Mouse (Mus musculus) liver, embryonic 14 days (tissue): ENCODE data around the gene Arl13a. TPM values are rescaled to one million over a fixed set of nuclear protein-coding genes. Genes with fewer than 3 reads are reported as not detected.

Experiments used
- polyA plus RNA-seq: library from polyadenylated mRNA; depleted of rRNA; stranded (reverse); fragments of >200 nt; gene quantifications from 2 replicates; pipeline ENCODE4 v1.2.3, GENCODE M21; 2012; rRNA removed

Arl13a gene
- polyA plus RNA-seq, result not detected in 2 replicates

DNA sequence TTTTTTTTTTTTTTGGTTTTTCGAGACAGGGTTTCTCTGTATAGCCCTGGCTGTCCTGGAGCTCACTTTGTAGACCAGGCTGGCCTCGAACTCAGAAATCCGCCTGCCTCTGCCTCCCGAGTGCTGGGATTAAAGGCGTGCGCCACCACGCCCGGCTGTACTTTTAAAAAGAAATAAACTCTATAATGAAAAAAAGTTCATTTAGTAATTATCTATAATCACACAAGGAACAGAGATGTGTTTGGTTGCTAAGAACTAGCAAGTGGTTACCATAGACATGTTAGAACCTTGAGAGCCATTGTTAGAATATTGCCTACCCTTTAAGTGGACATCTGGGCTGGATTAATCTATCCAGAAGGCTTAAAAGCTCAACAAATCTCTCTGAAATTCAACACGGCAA is at the start of gene Arl13a:
Gene Arl13a (plus strand): TSS at position 301 of the 400 bp plus-strand sequence.

DNA sequence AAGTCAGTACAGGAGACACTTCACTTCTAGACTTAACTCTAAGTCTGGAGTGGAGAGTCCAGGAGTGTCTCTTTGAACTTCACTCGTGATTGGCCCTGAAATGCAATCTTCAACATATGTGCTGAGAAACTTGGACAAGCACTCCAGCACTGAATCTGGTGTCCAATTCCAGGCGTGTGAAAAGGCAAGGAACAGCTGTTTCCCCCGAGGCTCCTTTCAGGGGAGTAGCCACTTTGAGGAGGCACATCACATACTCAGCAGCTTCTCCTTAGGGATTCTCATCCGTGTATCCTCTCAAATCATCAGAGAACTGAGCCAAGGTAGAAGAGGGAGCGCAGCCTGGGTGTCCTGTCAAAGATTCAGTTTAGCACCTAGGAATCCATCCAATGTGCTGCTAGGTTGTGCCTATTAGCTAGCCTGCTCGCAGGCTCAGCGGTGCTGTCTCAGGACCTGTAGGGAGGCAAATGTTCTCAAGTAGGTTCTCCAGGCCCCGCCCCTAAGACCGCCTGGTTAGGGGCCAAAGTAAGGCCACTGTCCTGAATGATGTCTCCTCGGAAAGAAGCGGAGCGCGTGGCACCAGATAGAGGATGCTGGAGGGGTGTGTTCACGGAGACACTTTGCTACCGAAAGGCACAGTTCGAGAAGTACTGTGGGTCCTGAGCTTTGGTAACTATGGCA is 25.1 kb upstream of the Arl13a start, which contains the start of gene Xkrx:
Gene Xkrx (minus strand): TSS at position 34 of the 678 bp plus-strand sequence.

DNA sequence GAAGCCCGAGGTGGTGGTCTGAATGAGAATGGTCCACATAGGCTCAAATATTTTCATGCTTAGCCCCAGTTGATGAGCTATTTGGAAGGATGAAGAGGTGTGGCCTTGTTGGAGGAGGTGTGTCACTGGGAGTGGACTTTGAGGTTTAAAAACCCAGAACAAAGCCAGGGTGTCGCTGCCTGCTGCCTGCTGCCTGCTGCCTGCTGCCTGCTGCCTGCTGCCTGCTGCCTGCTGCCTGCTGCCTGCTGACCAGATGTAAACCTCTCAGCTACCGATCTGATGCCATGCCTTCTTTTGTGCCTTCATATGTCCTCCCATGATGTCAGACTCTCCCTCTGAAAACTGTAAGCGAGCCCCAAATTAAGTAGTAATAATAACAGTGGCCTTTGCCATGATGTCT is 34.6 kb downstream of the Arl13a start, which contains the start of gene Nox1:
Gene Nox1 (minus strand): TSS at position 101 of the 400 bp plus-strand sequence.

Other genes starting within 250 kb of the Arl13a start
- gene Sytl4, start 205.7 kb upstream of the Arl13a start, polyA plus RNA-seq, result 0.87 and 0.91 TPM in 2 replicates
- gene Cstf2, start 128.3 kb upstream of the Arl13a start, polyA plus RNA-seq, result 12.7 and 13.7 TPM in 2 replicates
- 0.07 and 0.08 TPM in 2 replicates for gene Xkrx, start 25.4 kb upstream of the Arl13a start, polyA plus RNA-seq
- gene Nox1, start 34.5 kb downstream of the Arl13a start, polyA plus RNA-seq, result not detected in 2 replicates
- gene Trmt2b, start 89.5 kb downstream of the Arl13a start, polyA plus RNA-seq, result 4.8 and 5.7 TPM in 2 replicates
- gene Tmem35a, start 107.7 kb downstream of the Arl13a start, polyA plus RNA-seq, result 0.36 and 0.37 TPM in 2 replicates
- 10.4 and 12.6 TPM in 2 replicates for gene Cenpi, start 120.6 kb downstream of the Arl13a start, polyA plus RNA-seq
- gene Drp2, start 217.1 kb downstream of the Arl13a start, polyA plus RNA-seq, result 0.37 and 0.43 TPM in 2 replicates